Mouse (Mus musculus): ENCODE measurements at regions not wholly inside any gene's neighbourhood (a gene's known extent, or its start where the extent isn't known, plus 50 kb on each side); places are given as distances from the start of the nearest gene placed in this dataset.

GRCm38 (mm10) chr6:52370806-52371360, 57.6 kb downstream of the Evx1 start:
- TF ChIP-seq POLR2A (IDR thresholded peaks at IDR 0.05; ENCODE audit: control insufficient read depth, low read depth, low read length): no peak
- TF ChIP-seq CTCF (IDR thresholded peaks at IDR 0.05; ENCODE audit: control insufficient read depth, insufficient read depth, insufficient replicate concordance, low read depth, low read length): no peak
